Mouse (Mus musculus) cerebellum, postnatal 4 days (tissue): Measurements from ENCODE around the gene Spdye4c.
A peak's percentile ranks its signal among the peaks of the same experiment; 100 is the strongest.

ENCODE experiments used
- DNase-seq, 2 experiments: peaks; one replicate each; pipeline ENCODE4 v3.0.0; 2022; ENCODE audit warnings: low spot score in 2 of 2, mixed read lengths in 1 of 2

Spdye4c gene

GRCm38 (mm10) chr2:128590909-128591308, at the start of gene Spdye4c:
TSS of gene Spdye4c (plus strand) at chr2:128591209.
- no peak for DNase-seq

- DNase-seq = peak in 1 of 2 experiments; percentile 13
Observed at GRCm38 (mm10) chr2:128543495-128543894, 47.5 kb upstream of the Spdye4c start.

- DNase-seq = peak; percentile 8 to 17
Observed at GRCm38 (mm10) chr2:128544421-128545137, 46.4 kb upstream of the Spdye4c start.

DNA sequence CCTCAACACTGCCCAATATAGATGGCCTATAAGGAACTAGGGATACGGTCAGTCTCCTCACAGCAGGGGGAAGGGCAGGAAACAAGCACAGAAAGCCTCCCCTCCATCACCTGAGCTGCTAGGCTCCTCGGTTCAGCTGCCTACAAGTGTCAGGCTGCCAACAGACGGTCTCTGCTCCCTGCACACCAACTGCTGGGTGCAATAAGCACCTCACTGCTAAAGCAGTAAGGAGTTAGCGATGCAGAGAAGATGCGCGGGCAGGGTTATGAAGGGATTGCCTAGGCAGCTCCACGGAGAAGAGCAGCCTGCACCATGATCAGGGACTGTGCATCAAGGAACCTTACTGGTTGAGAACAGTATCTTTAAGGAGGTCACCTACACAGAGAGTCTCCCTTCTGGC, 45.6 kb upstream of the Spdye4c start:
- peak in 1 of 2 experiments; percentile 6 for DNase-seq

DNA sequence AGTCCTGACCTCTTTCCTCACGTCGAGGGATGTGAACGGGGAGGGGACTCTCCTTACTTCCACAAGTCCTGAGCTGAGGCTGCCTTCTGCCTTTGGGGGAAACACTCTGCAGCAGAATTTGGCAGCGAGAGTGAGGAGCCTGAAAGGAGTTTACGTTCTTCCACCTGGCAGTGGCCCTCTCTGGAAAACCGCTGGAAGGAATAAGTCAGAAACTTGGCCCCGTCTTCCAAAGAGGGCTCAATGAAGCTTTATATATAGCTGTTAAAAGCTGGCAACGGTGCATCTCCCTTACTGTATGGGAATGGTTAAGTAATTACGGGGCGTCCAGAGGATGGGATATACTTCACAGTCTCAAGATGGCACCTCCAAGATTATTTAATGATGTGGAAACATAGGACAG, 43.9 kb upstream of the Spdye4c start:
- peak in 1 of 2 experiments; percentile 6 for DNase-seq

- DNase-seq = peak in 1 of 2 experiments; percentile 13
Observed at GRCm38 (mm10) chr2:128548262-128548661, 42.7 kb upstream of the Spdye4c start.

GRCm38 (mm10) chr2:128549561-128549960, 41.4 kb upstream of the Spdye4c start:
- peak in 1 of 2 experiments; percentile 9 for DNase-seq

- peak in 1 of 2 experiments; percentile 7 for DNase-seq
Observed at GRCm38 (mm10) chr2:128549963-128550362, 41.0 kb upstream of the Spdye4c start.

DNA sequence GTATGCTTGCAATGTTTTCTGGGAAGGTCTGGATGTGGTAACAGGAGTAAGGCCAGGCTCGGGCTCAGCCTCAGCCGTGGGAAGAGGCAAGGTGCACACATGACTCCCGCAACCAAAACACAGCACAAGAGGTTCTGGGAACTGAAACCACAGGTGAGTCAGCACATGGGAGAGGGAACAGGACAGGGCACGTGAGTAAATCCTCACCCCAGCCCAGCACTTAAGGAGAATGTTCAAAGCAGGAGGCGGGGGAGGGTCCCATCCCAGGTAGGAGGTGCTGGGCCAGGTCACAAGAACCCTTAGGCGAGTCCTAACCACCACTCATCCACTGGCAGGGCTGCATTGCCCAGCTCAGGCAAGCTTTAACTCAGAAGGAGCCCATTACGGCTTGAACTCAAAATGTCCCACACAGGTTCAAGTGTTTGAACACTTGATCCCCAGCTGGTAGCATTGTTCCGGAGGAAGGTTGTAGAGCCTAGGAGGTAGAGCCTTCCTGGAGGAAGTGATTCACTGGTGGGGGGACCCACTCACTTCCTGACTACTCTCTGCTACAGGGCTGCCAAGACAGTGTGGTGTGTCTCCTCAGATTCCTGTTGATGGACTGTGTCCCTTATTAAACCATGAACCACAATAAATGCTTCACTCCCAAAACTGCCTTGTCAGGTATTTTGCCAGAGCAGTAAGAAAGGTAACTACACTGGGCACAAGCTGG, 38.8 kb upstream of the Spdye4c start:
- DNase-seq = no peak

- no peak for DNase-seq
Observed at GRCm38 (mm10) chr2:128552798-128553720, 38.0 kb upstream of the Spdye4c start.

DNA sequence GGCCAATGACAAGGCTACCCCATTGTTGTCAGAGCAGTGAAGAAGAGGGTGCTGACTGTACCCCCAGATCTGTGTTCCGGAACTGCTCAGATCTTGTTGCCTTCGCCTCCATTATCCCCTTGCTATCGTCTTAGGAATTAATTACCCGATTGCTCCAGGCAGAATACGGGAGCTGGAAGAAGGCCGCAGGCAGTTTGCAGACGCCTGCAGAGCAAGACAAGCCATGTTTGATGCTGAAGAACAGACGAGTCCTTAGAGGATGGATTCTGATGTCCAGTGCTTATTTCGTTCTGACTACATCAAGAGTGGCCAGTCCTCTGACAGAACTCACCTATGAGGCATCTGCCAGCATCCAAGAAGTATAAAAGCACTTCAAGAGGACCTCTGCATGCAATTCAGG, 35.9 kb upstream of the Spdye4c start:
- no peak for DNase-seq

GRCm38 (mm10) chr2:128564195-128564594, 26.8 kb upstream of the Spdye4c start:
- no peak for DNase-seq

- no peak for DNase-seq
Observed at GRCm38 (mm10) chr2:128565904-128566303, 25.1 kb upstream of the Spdye4c start.

GRCm38 (mm10) chr2:128566304-128567147, 24.5 kb upstream of the Spdye4c start:
- DNase-seq = no peak

DNA sequence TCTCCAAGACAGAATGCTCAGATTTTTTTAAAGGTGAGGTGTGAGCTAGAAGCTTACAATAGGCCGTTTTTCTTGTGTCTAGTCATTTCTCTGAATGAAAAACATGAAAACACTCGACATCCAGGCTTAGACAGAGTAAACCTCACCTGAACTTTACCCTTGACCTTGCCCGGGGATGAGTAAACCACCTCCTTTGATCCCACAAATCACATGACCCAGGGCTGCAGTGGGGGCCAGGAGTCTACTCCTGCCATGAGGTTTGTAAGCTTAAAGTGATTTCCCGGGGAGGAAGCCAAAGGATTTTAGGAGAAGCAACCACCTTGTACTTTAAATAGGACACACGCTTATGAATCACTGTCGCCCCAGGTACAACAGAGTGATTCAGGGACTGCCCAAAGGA, 23.0 kb upstream of the Spdye4c start:
- DNase-seq = no peak

DNA sequence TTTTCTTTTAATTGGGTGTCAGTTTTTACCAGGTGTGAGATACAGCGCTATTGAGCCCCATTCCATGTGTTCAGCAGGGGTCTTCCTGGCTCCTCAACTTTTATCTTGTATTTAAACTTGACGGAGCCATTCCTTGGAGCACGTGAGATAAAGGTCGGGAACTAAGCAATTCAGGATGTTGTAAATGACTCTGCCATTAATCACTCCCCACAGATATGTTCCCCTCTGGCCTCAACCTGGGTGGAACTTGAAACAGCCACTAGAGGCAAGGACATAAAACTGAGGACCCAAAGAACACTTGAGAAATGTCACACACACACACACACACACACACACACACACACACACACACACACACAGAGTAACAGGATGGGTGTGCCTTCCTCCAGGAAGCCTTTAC, 22.5 kb upstream of the Spdye4c start:
- DNase-seq = no peak

GRCm38 (mm10) chr2:128571001-128571400, 20.0 kb upstream of the Spdye4c start:
- no peak for DNase-seq

GRCm38 (mm10) chr2:128572726-128573624, 18.0 kb upstream of the Spdye4c start:
- peak; percentile 76 to 91 for DNase-seq

DNA sequence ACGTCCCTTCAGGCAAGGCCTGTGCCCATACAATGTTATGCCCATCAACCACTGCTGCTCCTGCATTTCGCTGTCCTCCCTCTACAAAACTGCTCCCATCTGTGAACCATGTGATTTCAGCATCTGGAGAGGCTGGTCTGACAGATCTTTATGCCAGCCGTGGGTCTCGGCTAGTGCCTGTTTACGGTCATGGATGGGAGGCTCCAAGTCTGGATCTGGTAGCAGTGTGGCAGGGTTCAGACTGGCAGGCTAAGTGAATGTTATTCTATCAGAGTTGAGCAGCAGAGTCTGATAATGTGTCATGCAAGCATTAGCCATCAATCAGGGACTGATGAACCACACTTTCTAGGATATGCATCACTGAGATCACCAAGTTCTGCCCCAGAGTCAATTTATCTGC, 8.1 kb upstream of the Spdye4c start:
- no peak for DNase-seq

- DNase-seq = no peak
Observed at GRCm38 (mm10) chr2:128592301-128592700, 1.3 kb downstream of the Spdye4c start.
